26 mouse cellular contexts compared by ENCODE assay signal in genomic region chr13:92125902-92126301, GRCm38 (mm10). TPM values are rescaled to one million over a fixed set of nuclear protein-coding genes. Genes with fewer than 3 reads are reported as not detected.
DNase-seq lines count a peak whose midpoint lies in the region; ATAC-seq and TF ChIP-seq lines count a peak whose summit lies in the region.
"Had no signal": no experiment of that assay in that cellular context is flagged by ENCODE, and none has a peak within 500 bp of the region (broad histone marks: within the 10 kb centered on the region; RNA-seq: fewer than 3 reads in every experiment).

No protein-coding gene starts in this region.

- H3K4me3 ChIP-seq in forebrain, postnatal 0 days (ENCODE audit: low read depth, low read length) = no peak overlapping the region
- no peak overlapping the region for H3K4me3 ChIP-seq in forebrain, embryonic 15.5 days
- H3K4me3 ChIP-seq: embryonic facial prominence, embryonic 10.5 days; embryonic facial prominence, embryonic 13.5 days; erythroblast, embryonic 14.5 days; forebrain, embryonic 12.5 days; hindbrain, embryonic 12.5 days; hindbrain, embryonic 15.5 days had no signal

- peak; percentile 14 for DNase-seq in adrenal gland, adult 2 months
- no peak for DNase-seq in adrenal gland, postnatal 4 days (ENCODE audit: low spot score in 2 of 2)
- peak; percentile 40 for DNase-seq in forebrain, postnatal 0 days
- DNase-seq in adipocyte (ENCODE audit: low spot score) = peak; percentile 23
- DNase-seq in lung, postnatal 10 days = no peak
- DNase-seq: adrenal gland, postnatal 25 days; cerebellum, adult 11 months; cerebellum, adult 2 months; cerebellum, adult 9-11 months; cerebellum, postnatal 25 days; embryo, embryonic 11 days; gastrocnemius, postnatal 10 days; gastrocnemius, postnatal 36 days; kidney, adult 2 months had no signal

- TF ChIP-seq CTCF in forebrain, postnatal 0 days (IDR thresholded peaks at IDR 0.05; ENCODE audit: low read depth) = no peak

- 81% methylated on average over 5 of the region's 5 CpGs for WGBS in forebrain, postnatal 0 days
- WGBS in forebrain, embryonic 15.5 days = 84% methylated on average over 5 of the region's 5 CpGs

- H3K4me1 ChIP-seq in forebrain, postnatal 0 days (ENCODE audit: insufficient read depth) = no peaks in the 10 kb centered on the region
- peaks cover under 1% of the 10 kb centered on the region for H3K4me1 ChIP-seq in forebrain, embryonic 15.5 days

- H3K9me3 ChIP-seq in forebrain, postnatal 0 days (ENCODE audit: low read length) = no peaks in the 10 kb centered on the region
- no peaks in the 10 kb centered on the region for H3K9me3 ChIP-seq in forebrain, embryonic 15.5 days
- H3K9me3 ChIP-seq: embryonic facial prominence, embryonic 10.5 days; embryonic facial prominence, embryonic 13.5 days; forebrain, embryonic 12.5 days; hindbrain, embryonic 12.5 days; hindbrain, embryonic 15.5 days had no signal

- peak; percentile 40 for ATAC-seq in forebrain, postnatal 0 days
- ATAC-seq in forebrain, embryonic 15.5 days (replicated peaks) = no peak
- ATAC-seq: activated CD4-positive, CD25-positive, alpha-beta regulatory T cell, adult 4 months; forebrain, embryonic 16.5 days; intestine, postnatal 0 days had no signal

- no peaks in the 10 kb centered on the region for H3K27me3 ChIP-seq in forebrain, postnatal 0 days (ENCODE audit: insufficient read depth, low read length)
- H3K27me3 ChIP-seq in forebrain, embryonic 15.5 days = peaks cover 3% of the 10 kb centered on the region; the same call in 1 of the 2 replicates

- H3K9ac ChIP-seq in forebrain, postnatal 0 days = no peak overlapping the region
- no peak overlapping the region for H3K9ac ChIP-seq in forebrain, embryonic 15.5 days (replicated peaks)
- H3K9ac ChIP-seq: embryonic facial prominence, embryonic 13.5 days; forebrain, embryonic 12.5 days; hindbrain, embryonic 12.5 days; hindbrain, embryonic 15.5 days had no signal

- no peaks in the 10 kb centered on the region for H3K36me3 ChIP-seq in forebrain, postnatal 0 days (ENCODE audit: insufficient read depth)
- H3K36me3 ChIP-seq in forebrain, embryonic 15.5 days = no peaks in the 10 kb centered on the region
- H3K36me3 ChIP-seq: embryonic facial prominence, embryonic 10.5 days; embryonic facial prominence, embryonic 13.5 days; forebrain, embryonic 12.5 days; hindbrain, embryonic 12.5 days; hindbrain, embryonic 15.5 days had no signal

- H3K27ac ChIP-seq in forebrain, postnatal 0 days (ENCODE audit: low read depth, low read length) = no peak overlapping the region
- no peak overlapping the region for H3K27ac ChIP-seq in forebrain, embryonic 15.5 days (replicated peaks)
- H3K27ac ChIP-seq: embryonic facial prominence, embryonic 10.5 days; embryonic facial prominence, embryonic 13.5 days; forebrain, embryonic 12.5 days; hindbrain, embryonic 12.5 days; hindbrain, embryonic 15.5 days had no signal

- no peak overlapping the region for H3K4me2 ChIP-seq in forebrain, postnatal 0 days (ENCODE audit: low read depth)
- no peak overlapping the region for H3K4me2 ChIP-seq in forebrain, embryonic 15.5 days (replicated peaks)
- H3K4me2 ChIP-seq: embryonic facial prominence, embryonic 13.5 days; forebrain, embryonic 12.5 days; heart, embryonic 11.5 days; hindbrain, embryonic 12.5 days; hindbrain, embryonic 15.5 days had no signal

RNA-seq across cellular contexts. Expression of gene Rasgrf2, which starts 5.6 kb away (rescaled TPM):
- 1 to 10 TPM; 2.5 to 3.2 TPM for total RNA-seq in adrenal gland, adult 2 months (2021)
- 1.4 and 2.6 TPM in 2 replicates for polyA plus RNA-seq in adrenal gland, adult 2 months (2012; rRNA removed)
- 1 to 10 TPM; 2.0 to 3.9 TPM for total RNA-seq in adrenal gland, postnatal 4 days (2021)
- 53.0 and 63.5 TPM in 2 replicates for total RNA-seq in forebrain, postnatal 0 days (2014; rRNA removed)
- 4.4 and 7.0 TPM in 2 replicates for polyA plus RNA-seq in forebrain, postnatal 0 days (2015; fragmentation: Nextera tagmentation; extraction: Ambion mirVana)
- 2.2 and 3.3 TPM in 2 replicates for polyA plus RNA-seq in forebrain, embryonic 15.5 days (2015; fragmentation: Nextera tagmentation; extraction: Ambion mirVana)
- total RNA-seq: hematopoietic stem cell, adult 5-6 weeks had no signal
- polyA plus RNA-seq: erythroblast, embryonic 14.5 days had no signal

Comparison
In these comparisons a context has a peak if more than half of its experiments do, and no peak if none do; other contexts are left out.
1. DNase-seq: peak in adrenal gland, adult 2 months (single experiment), forebrain, postnatal 0 days (single experiment) and adipocyte (single experiment); none in adrenal gland, postnatal 4 days (0 of 2) and lung, postnatal 10 days (single experiment).
2. RNA of gene Rasgrf2, which starts 5.6 kb away (total RNA-seq): 53.0 to 63.5 TPM in forebrain, postnatal 0 days; 2.0 to 3.9 TPM in adrenal gland, postnatal 4 days and 2.5 to 3.2 TPM in adrenal gland, adult 2 months; every median in the first group is over 10 times any median in the second.